Mouse (Mus musculus) liver, embryonic 16.5 days (tissue): ENCODE measurements around the gene Eya3. TPM values are rescaled to one million over a fixed set of nuclear protein-coding genes. Genes with fewer than 3 reads are reported as not detected.
"Not testable (repeated sequence)": the region's sequence is repeated elsewhere in the genome, so short reads cannot be mapped to it uniquely, and the experiment has no call there.

Experiments
- ATAC-seq: fragments of 200-750 bp; cut with Nextera tagmentation; 2 replicates; pipeline ENCODE4 v1.8.0; 2017; ENCODE audit warnings: low read depth, mild to moderate bottlenecking, moderate number of reproducible peaks, moderate library complexity
- H3K27ac ChIP-seq: fragments of 300-500 bp; sonication (generic); 2 replicates; pipeline ENCODE4 v1.5.1; 2014; ENCODE audit warnings: mild to moderate bottlenecking, low read length
- H3K27me3 ChIP-seq: fragments of 300-500 bp; sonication (generic); 2 replicates; pipeline ENCODE4 v1.6.1; 2014; ENCODE audit warnings: low read depth, low read length, mixed read lengths; ENCODE audit not compliant: control insufficient read depth, insufficient read depth
- H3K36me3 ChIP-seq: fragments of 300-500 bp; sonication (generic); 2 replicates; pipeline ENCODE4 v1.6.1; 2014; ENCODE audit warnings: mild to moderate bottlenecking; ENCODE audit not compliant: control insufficient read depth, insufficient read depth
- H3K4me1 ChIP-seq: fragments of 300-500 bp; sonication (generic); 2 replicates; pipeline ENCODE4 v1.6.1; 2014; ENCODE audit warnings: low read depth, low read length, mixed read lengths; ENCODE audit not compliant: control insufficient read depth
- H3K4me2 ChIP-seq: fragments of 300-500 bp; sonication (generic); 2 replicates; pipeline ENCODE4 v1.6.1; 2014; ENCODE audit warnings: low read depth, low read length, mixed read lengths
- H3K4me3 ChIP-seq: fragments of 300-500 bp; sonication (generic); 2 replicates; pipeline ENCODE4 v1.5.1; 2014; ENCODE audit warnings: low read depth, mild to moderate bottlenecking, low read length
- H3K9ac ChIP-seq: fragments of 300-500 bp; sonication (generic); 2 replicates; pipeline ENCODE4 v1.6.1; 2014; ENCODE audit warnings: low read depth, low read length
- H3K9me3 ChIP-seq: fragments of 300-500 bp; sonication (generic); replicated peaks from 2 replicates; pipeline ENCODE4 v1.6.1; 2016; ENCODE audit warnings: low read length; ENCODE audit not compliant: control insufficient read depth
- WGBS: fragments of 180-500 bp; shearing (Covaris S2); extraction: QIAGEN DNeasy Blood & Tissue Kit; methylation state at CpG from one replicate; pipeline ENCODE4 v1.1.7; 2014; ENCODE audit not compliant: insufficient replicate concordance; 5-methylcytosine and 5-hydroxymethylcytosine counted together
- polyA plus RNA-seq: library from polyadenylated mRNA; unstranded; fragments of >200 nt; fragmentation: Nextera tagmentation; extraction: Ambion mirVana; gene quantifications from 2 replicates; pipeline ENCODE4 v1.2.1, GENCODE M21; 2015

Eya3 gene
- polyA plus RNA-seq, 1 experiment from 2014 or later: 14.5 TPM

GRCm38 (mm10) chr4:132757633-132758351, 119.0 kb downstream of the Eya3 start:
- Histone ChIP-seq H3K9ac (no peak overlapping the region), H3K4me1 (peaks cover 2% of the 10 kb centered on the region; the same call in 1 of the 2 replicates), H3K27me3 (peaks cover 31% of the 10 kb centered on the region), H3K9me3 (no peaks in the 10 kb centered on the region), H3K4me3 (no peak overlapping the region), H3K27ac (no peak overlapping the region), H3K36me3 (no peaks in the 10 kb centered on the region), H3K4me2 (no peak overlapping the region)
- 63% methylated on average over 7 of the region's 7 CpGs for WGBS
- no peak for ATAC-seq

GRCm38 (mm10) chr4:132760296-132760695, 121.5 kb downstream of the Eya3 start:
- Histone ChIP-seq H3K27ac (no peak overlapping the region), H3K9ac (no peak overlapping the region), H3K4me2 (no peak overlapping the region), H3K9me3 (no peaks in the 10 kb centered on the region), H3K4me1 (peaks cover 2% of the 10 kb centered on the region; the same call in 1 of the 2 replicates), H3K27me3 (peaks cover 31% of the 10 kb centered on the region), H3K4me3 (no peak overlapping the region), H3K36me3 (no peaks in the 10 kb centered on the region)
- ATAC-seq: 0 out of 2 replicates have a peak, but pooled peaks have one; percentile 51
- 25% methylated on average over 3 of the region's 3 CpGs for WGBS

- H3K4me2 ChIP-seq: no peak overlapping the region
- H3K27ac ChIP-seq: no peak overlapping the region
- ATAC-seq: no peak
- H3K36me3 ChIP-seq: no peaks in the 10 kb centered on the region
- no peak overlapping the region for H3K4me3 ChIP-seq
- no peak overlapping the region for H3K9ac ChIP-seq
- H3K4me1 ChIP-seq: peaks cover 5% of the 10 kb centered on the region
- peaks cover 11% of the 10 kb centered on the region for H3K27me3 ChIP-seq
- no peaks in the 10 kb centered on the region for H3K9me3 ChIP-seq
- 57% methylated on average over 6 of the region's 6 CpGs for WGBS
Observed at GRCm38 (mm10) chr4:132762602-132763001, 123.8 kb downstream of the Eya3 start.

GRCm38 (mm10) chr4:132763125-132763524, 124.3 kb downstream of the Eya3 start:
- H3K9ac ChIP-seq, H3K4me2 ChIP-seq, ATAC-seq, H3K9me3 ChIP-seq, H3K27me3 ChIP-seq, H3K4me1 ChIP-seq, H3K36me3 ChIP-seq, H3K4me3 ChIP-seq, H3K27ac ChIP-seq: not testable (repeated sequence)
- WGBS: 59% methylated on average over 3 of the region's 3 CpGs

GRCm38 (mm10) chr4:132767914-132768876, 129.4 kb downstream of the Eya3 start, which contains the start of gene Rpa2:
Gene Rpa2, plus strand, starts transcription at chr4:132768332.
- Histone ChIP-seq H3K27ac (peak within 1 kb of the TSS; percentile 69), H3K27me3 (no peaks in the 10 kb centered on the region), H3K4me3 (peak within 1 kb of the TSS; percentile 83), H3K36me3 (peaks cover 26% of the 10 kb centered on the region), H3K4me1 (peaks cover 11% of the 10 kb centered on the region), H3K9me3 (no peaks in the 10 kb centered on the region), H3K9ac (peak within 1 kb of the TSS; percentile 80), H3K4me2 (peak within 1 kb of the TSS; percentile 79)
- 0% methylated on average over 70 of the region's 71 CpGs for WGBS
- ATAC-seq: peak; percentile 95

GRCm38 (mm10) chr4:132771776-132772175, 133.0 kb downstream of the Eya3 start:
- Histone ChIP-seq H3K4me1 (peaks cover 11% of the 10 kb centered on the region), H3K4me3 (no peak overlapping the region), H3K9me3 (no peaks in the 10 kb centered on the region), H3K4me2 (no peak overlapping the region), H3K9ac (no peak overlapping the region), H3K27me3 (no peaks in the 10 kb centered on the region), H3K36me3 (peaks cover 58% of the 10 kb centered on the region), H3K27ac (no peak overlapping the region)
- WGBS: 85% methylated on average over 9 of the region's 9 CpGs
- no peak for ATAC-seq

Other genes starting within 250 kb of the Eya3 start
- gene Phactr4, start 216.5 kb upstream of the Eya3 start, polyA plus RNA-seq: 7.6 and 9.9 TPM in 2 replicates
- gene Med18, start 175.1 kb upstream of the Eya3 start, polyA plus RNA-seq: 8.2 and 11.4 TPM in 2 replicates
- 7.9 and 8.1 TPM in 2 replicates for gene Sesn2, start 128.5 kb upstream of the Eya3 start, polyA plus RNA-seq
- 1,068 and 1,164 TPM in 2 replicates for gene Atpif1, start 105.3 kb upstream of the Eya3 start, polyA plus RNA-seq
- gene Dnajc8, start 103.4 kb upstream of the Eya3 start, polyA plus RNA-seq: 77.7 and 83.4 TPM in 2 replicates
- 0.91 and 1.2 TPM in 2 replicates for gene Ptafr, start 74.9 kb upstream of the Eya3 start, polyA plus RNA-seq
- gene Xkr8, start 93.6 kb downstream of the Eya3 start, polyA plus RNA-seq: 2.5 and 3.9 TPM in 2 replicates
- 0.75 and 0.90 TPM in 2 replicates for gene Smpdl3b, start 118.3 kb downstream of the Eya3 start, polyA plus RNA-seq
- gene Rpa2, start 129.3 kb downstream of the Eya3 start, polyA plus RNA-seq: 65.4 and 72.6 TPM in 2 replicates
- gene Themis2, start 157.4 kb downstream of the Eya3 start, polyA plus RNA-seq: 2.6 and 3.2 TPM in 2 replicates
- gene Ppp1r8, start 204.2 kb downstream of the Eya3 start, polyA plus RNA-seq: 21.6 and 22.0 TPM in 2 replicates
- gene Stx12, start 245.5 kb downstream of the Eya3 start, polyA plus RNA-seq: 15.0 and 17.1 TPM in 2 replicates